Comparison of ENCODE assay signal across 29 mouse cellular contexts in the genomic region with DNA sequence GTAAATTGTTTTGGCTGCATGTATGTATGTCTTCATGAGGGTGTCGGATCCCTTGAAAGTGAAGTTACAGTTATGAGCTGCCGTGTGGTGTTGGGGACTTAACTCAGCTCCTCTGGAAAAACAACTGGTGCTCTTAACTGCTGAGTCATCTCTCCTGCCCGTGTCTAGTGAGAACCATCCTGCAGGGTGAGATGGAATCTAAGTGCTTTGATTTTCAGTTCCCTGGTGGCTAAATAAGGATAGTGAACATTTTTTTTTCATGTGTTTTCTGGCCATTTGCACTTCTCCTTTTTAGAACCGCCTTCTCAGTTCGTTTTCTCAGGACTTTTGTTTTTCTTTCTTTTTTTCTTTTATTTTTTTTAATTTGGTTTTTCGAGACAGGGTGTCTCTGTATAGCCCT. TPM values are rescaled to one million over a fixed set of nuclear protein-coding genes. Genes with fewer than 3 reads are reported as not detected.
DNase-seq lines count a peak whose midpoint lies in the region; ATAC-seq lines count a peak whose summit lies in the region.
"Had no signal": no experiment of that assay in that cellular context is flagged by ENCODE, and none has a peak within 500 bp of the region (broad histone marks: within the 10 kb centered on the region; RNA-seq: fewer than 3 reads in every experiment).

No protein-coding gene starts in this region.

- peak overlapping the region; percentile 51 for H3K27ac ChIP-seq in macrophage
- H3K27ac ChIP-seq in hindbrain, embryonic 13.5 days = no peak overlapping the region
- H3K27ac ChIP-seq: forebrain, embryonic 13.5 days; heart, embryonic 15.5 days; liver, embryonic 14.5 days; neural tube, embryonic 15.5 days had no signal

- H3K27me3 ChIP-seq in hindbrain, embryonic 13.5 days = no peaks in the 10 kb centered on the region
- H3K27me3 ChIP-seq: forebrain, embryonic 13.5 days; heart, embryonic 15.5 days; neural tube, embryonic 15.5 days had no signal

- H3K9me3 ChIP-seq in hindbrain, embryonic 13.5 days = no peaks in the 10 kb centered on the region
- H3K9me3 ChIP-seq: forebrain, embryonic 13.5 days; heart, embryonic 15.5 days; neural tube, embryonic 15.5 days had no signal

- WGBS in macrophage (ENCODE audit: missing documents) = 3% methylated on average over 6 of the region's 6 CpGs
- WGBS in hindbrain, embryonic 13.5 days = 72% methylated on average over 6 of the region's 6 CpGs

- no peaks in the 10 kb centered on the region for H3K36me3 ChIP-seq in macrophage (ENCODE audit: inconsistent target)
- no peaks in the 10 kb centered on the region for H3K36me3 ChIP-seq in hindbrain, embryonic 13.5 days
- H3K36me3 ChIP-seq: heart, embryonic 15.5 days; neural tube, embryonic 15.5 days had no signal

- no peak overlapping the region for H3K9ac ChIP-seq in hindbrain, embryonic 13.5 days
- H3K9ac ChIP-seq: forebrain, embryonic 13.5 days; heart, embryonic 15.5 days; liver, embryonic 14.5 days; neural tube, embryonic 15.5 days had no signal

- H3K4me3 ChIP-seq in macrophage (ENCODE audit: inconsistent target) = no peak overlapping the region
- no peak overlapping the region for H3K4me3 ChIP-seq in hindbrain, embryonic 13.5 days
- H3K4me3 ChIP-seq: erythroblast, embryonic 14.5 days; forebrain, embryonic 13.5 days; heart, embryonic 15.5 days; neural tube, embryonic 15.5 days had no signal

- H3K4me2 ChIP-seq in hindbrain, embryonic 13.5 days = no peak overlapping the region
- H3K4me2 ChIP-seq: forebrain, embryonic 13.5 days; heart, embryonic 15.5 days; neural tube, embryonic 15.5 days had no signal

- peak; percentile 79 for ATAC-seq in frontal cortex, adult (ENCODE audit: low TSS enrichment)
- ATAC-seq in hindbrain, embryonic 13.5 days (ENCODE audit: low FRiP score) = no peak
- ATAC-seq: forebrain, embryonic 13.5 days; hindbrain, embryonic 16.5 days; intestine, embryonic 16.5 days had no signal

- no peaks in the 10 kb centered on the region for H3K79me2 ChIP-seq in macrophage (ENCODE audit: inconsistent target)

- DNase-seq in frontal cortex, postnatal 14 days (ENCODE audit: low spot score in 2 of 2) = no peak
- peak; percentile 63 for DNase-seq in 3T3-L1 (ENCODE audit: low read depth, low spot score)
- peak; percentile 42 for DNase-seq in MN1 (ENCODE audit: low spot score)
- no peak for DNase-seq in cerebellum, postnatal 36 days
- no peak for DNase-seq in gastrocnemius, adult 18-20 months (ENCODE audit: low spot score)
- DNase-seq: gastrocnemius, postnatal 25 days; heart, postnatal 4 days; kidney, postnatal 10 days; midbrain, embryonic 14.5 days had no signal

- H3K4me1 ChIP-seq in hindbrain, embryonic 13.5 days (replicated peaks) = no peaks in the 10 kb centered on the region
- H3K4me1 ChIP-seq: forebrain, embryonic 13.5 days; heart, embryonic 15.5 days; neural tube, embryonic 15.5 days had no signal

RNA-seq across cellular contexts. Expression of a gene that starts 4.2 kb away (rescaled TPM):
- total RNA-seq in macrophage (2018; cell fraction: chromatin; rRNA removed) = 1 to 10 TPM in 7 of 26 experiments, under 1 TPM in 4, not detected in 15; 0.66 to 3.3 (median 1.6) TPM
- 1 to 10 TPM in 20 of 26 experiments, under 1 TPM in 6; 0.42 to 6.8 (median 1.6) TPM for total RNA-seq in macrophage (2018; cell fraction: cytosol; rRNA removed)
- total RNA-seq in macrophage (2018; cell fraction: nucleus; rRNA removed) = 1 to 10 TPM in 12 of 26 experiments, under 1 TPM in 5, not detected in 9; 0.36 to 5.5 (median 1.6) TPM
- 1.8 to 4.7 TPM in 2 of 3 replicates, not detected in the other for polyA plus RNA-seq in macrophage (2018)
- polyA plus RNA-seq in hindbrain, embryonic 13.5 days (2015; fragmentation: Nextera tagmentation; extraction: Ambion mirVana) = 3.7 and 4.4 TPM in 2 replicates
- total RNA-seq in gastrocnemius, adult 18-20 months (2021) = 1 to 10 TPM in 1 of 2 experiments, under 1 TPM in 1; 0.32 to 1.4 TPM
- polyA plus RNA-seq: C2C12 had no signal

RNA-seq across cellular contexts. Expression of a gene that starts 5.3 kb away (rescaled TPM):
- total RNA-seq in macrophage (2018; cell fraction: chromatin; rRNA removed) = not detected
- not detected for total RNA-seq in macrophage (2018; cell fraction: cytosol; rRNA removed)
- not detected for total RNA-seq in macrophage (2018; cell fraction: nucleus; rRNA removed)
- polyA plus RNA-seq in macrophage (2018) = not detected in 3 replicates
- not detected in 2 replicates for polyA plus RNA-seq in hindbrain, embryonic 13.5 days (2015; fragmentation: Nextera tagmentation; extraction: Ambion mirVana)
- not detected for total RNA-seq in gastrocnemius, adult 18-20 months (2021)
- total RNA-seq: gastrocnemius, postnatal 25 days; heart, adult 8-10 months; heart, postnatal 4 days; layer of hippocampus, adult 8-10 months had no signal
- polyA plus RNA-seq: C2C12; embryonic facial prominence, embryonic 11.5 days; erythroblast, embryonic 14.5 days; forebrain, embryonic 13.5 days; heart, embryonic 15.5 days; hindbrain, embryonic 16.5 days; intestine, embryonic 16.5 days; limb, embryonic 11.5 days; liver, embryonic 14.5 days; lung, embryonic 16.5 days; midbrain, embryonic 14.5 days; neural tube, embryonic 15.5 days; spleen, adult 2 months; stomach, embryonic 16.5 days; thymus, postnatal 0 days; urinary bladder, adult 2 months had no signal

RNA-seq across cellular contexts. Expression of a gene that starts 23.8 kb away (rescaled TPM):
- total RNA-seq in macrophage (2018; cell fraction: chromatin; rRNA removed) = 100 to 1,000 TPM in 20 of 26 experiments, 10 to 100 TPM in 6; 34.5 to 487 (median 198) TPM
- total RNA-seq in macrophage (2018; cell fraction: cytosol; rRNA removed) = 100 to 1,000 TPM in 5 of 26 experiments, 10 to 100 TPM in 21; 41.3 to 122 (median 62.3) TPM
- 100 to 1,000 TPM in 14 of 26 experiments, 10 to 100 TPM in 12; 46.6 to 377 (median 103) TPM for total RNA-seq in macrophage (2018; cell fraction: nucleus; rRNA removed)
- polyA plus RNA-seq in macrophage (2018) = 49.8 to 168 TPM (median 70.5 TPM) in 3 replicates
- polyA plus RNA-seq in hindbrain, embryonic 13.5 days (2015; fragmentation: Nextera tagmentation; extraction: Ambion mirVana) = 38.4 and 38.5 TPM in 2 replicates
- total RNA-seq in gastrocnemius, adult 18-20 months (2021) = 10 to 100 TPM; 17.3 TPM
- polyA plus RNA-seq: erythroblast, embryonic 14.5 days had no signal

Comparison
In these comparisons a context has a peak if more than half of its experiments do, and no peak if none do; other contexts are left out.
1. DNase-seq: peak in 3T3-L1 (single experiment) and MN1 (single experiment); none in frontal cortex, postnatal 14 days (0 of 2), cerebellum, postnatal 36 days (0 of 2) and gastrocnemius, adult 18-20 months (single experiment).